Mouse (Mus musculus): ENCODE measurements around the gene S100a3. TPM values are rescaled to one million over a fixed set of nuclear protein-coding genes. Genes with fewer than 3 reads are reported as not detected.

The S100a3 gene
- total RNA-seq, 1 experiment from 2014 or later: not detected

- no peak for ATAC-seq (replicated peaks; ENCODE audit: insufficient number of reproducible peaks, low FRiP score, low TSS enrichment, poor library complexity, severe bottlenecking)
Observed at GRCm38 (mm10) chr3:90649832-90650231, 89.5 kb downstream of the S100a3 start.

Other genes with a start within 250 kb of the S100a3 start
- gene Slc27a3, start 170.6 kb upstream of the S100a3 start, total RNA-seq (2017): 2.1 TPM in 1 of 3 replicates, not detected in the others
- gene Ints3, start 127.0 kb upstream of the S100a3 start, total RNA-seq (2017): 11.7 to 26.5 TPM (median 12.9 TPM) in 3 replicates
- not detected in 3 replicates for gene Npr1, start 94.7 kb upstream of the S100a3 start, total RNA-seq (2017)
- 72.4 to 84.1 TPM (median 74.7 TPM) in 3 replicates for gene Ilf2, start 84.5 kb upstream of the S100a3 start, total RNA-seq (2017)
- gene Snapin, start 69.5 kb upstream of the S100a3 start, total RNA-seq (2017): 52.4 to 94.4 TPM (median 62.0 TPM) in 3 replicates
- 65.3 to 100 TPM (median 80.3 TPM) in 3 replicates for gene Chtop, start 51.1 kb upstream of the S100a3 start, total RNA-seq (2017)
- gene S100a1, start 46.2 kb upstream of the S100a3 start, total RNA-seq (2017): 24.0 to 71.5 TPM (median 39.2 TPM) in 3 replicates
- 111 to 176 TPM (median 141 TPM) in 3 replicates for gene S100a13, start 46.1 kb upstream of the S100a3 start, total RNA-seq (2017)
- gene S100a14, start 33.7 kb upstream of the S100a3 start, total RNA-seq (2017): 3.0 TPM in 1 of 3 replicates, not detected in the others
- gene S100a16, start 23.3 kb upstream of the S100a3 start, total RNA-seq (2017): not detected in 3 replicates
- gene S100a2, start 29.7 kb downstream of the S100a3 start, total RNA-seq (2017): not detected in 3 replicates
- not detected in 3 replicates for gene Gm42674, start 41.3 kb downstream of the S100a3 start, total RNA-seq (2017)
- gene S100a4, start 43.2 kb downstream of the S100a3 start, total RNA-seq (2017): 562 to 1,115 TPM (median 1,082 TPM) in 3 replicates
- not detected in 3 replicates for gene S100a5, start 47.9 kb downstream of the S100a3 start, total RNA-seq (2017)
- 318 to 564 TPM (median 521 TPM) in 3 replicates for gene S100a6, start 52.3 kb downstream of the S100a3 start, total RNA-seq (2017)
- gene S100a7a, start 93.4 kb downstream of the S100a3 start, total RNA-seq (2017): 0.58 TPM in 1 of 3 replicates, not detected in the others
- 3.4 to 52.7 TPM (median 15.1 TPM) in 3 replicates for gene S100a8, start 108.4 kb downstream of the S100a3 start, total RNA-seq (2017)
- gene S100a9, start 135.1 kb downstream of the S100a3 start, total RNA-seq (2017): 6.2 to 33.7 TPM (median 31.4 TPM) in 3 replicates
- gene Pglyrp4, start 166.3 kb downstream of the S100a3 start, total RNA-seq (2017): not detected in 3 replicates
- not detected in 3 replicates for gene Gm5849, start 217.3 kb downstream of the S100a3 start, total RNA-seq (2017)

Measured in monocyte, adult 5-6 weeks (primary cell).